8 mouse cellular contexts compared by ENCODE assay signal in genomic region chr8:117157769-117158091, GRCm38 (mm10). TPM values are rescaled to one million over a fixed set of nuclear protein-coding genes. Genes with fewer than 3 reads are reported as not detected.
DNase-seq lines count a peak whose midpoint lies in the region; ATAC-seq and TF ChIP-seq lines count a peak whose summit lies in the region.

No protein-coding gene starts in this region.

- no peaks in the 10 kb centered on the region for H3K36me3 ChIP-seq in E14TG2a.4 (ENCODE audit: insufficient read depth, low read length)
- H3K36me3 ChIP-seq in forebrain, embryonic 12.5 days (replicated peaks): no peaks in the 10 kb centered on the region
- H3K36me3 ChIP-seq in liver, postnatal 0 days (replicated peaks; ENCODE audit: insufficient read depth, low read length): no peaks in the 10 kb centered on the region
- no peaks in the 10 kb centered on the region for H3K36me3 ChIP-seq in neural tube, embryonic 14.5 days (ENCODE audit: control insufficient read depth, insufficient read depth, low read length)

- H3K27me3 ChIP-seq in E14TG2a.4 (ENCODE audit: insufficient read depth, low read length): peaks cover 49% of the 10 kb centered on the region
- H3K27me3 ChIP-seq in forebrain, embryonic 12.5 days: no peaks in the 10 kb centered on the region
- no peaks in the 10 kb centered on the region for H3K27me3 ChIP-seq in liver, postnatal 0 days (ENCODE audit: insufficient read depth, low read length)
- H3K27me3 ChIP-seq in neural tube, embryonic 14.5 days (ENCODE audit: control insufficient read depth, insufficient read depth, low read length): no peaks in the 10 kb centered on the region

- no peak for TF ChIP-seq EP300 in liver, postnatal 0 days (IDR thresholded peaks at IDR 0.05; ENCODE audit: low read depth)

- WGBS in forebrain, embryonic 12.5 days: under 1% methylated on average over 44 of the region's 45 CpGs
- 1% methylated on average over 45 of the region's 45 CpGs for WGBS in large intestine, adult 2 months
- WGBS in liver, postnatal 0 days (ENCODE audit: insufficient replicate concordance): 0% methylated on average over 26 of the region's 45 CpGs
- WGBS in neural tube, embryonic 14.5 days: 0% methylated on average over 36 of the region's 45 CpGs

- peak overlapping the region; percentile 94 for H3K4me2 ChIP-seq in forebrain, embryonic 12.5 days
- H3K4me2 ChIP-seq in liver, postnatal 0 days (ENCODE audit: low read depth, low read length): peak overlapping the region; percentile 95
- H3K4me2 ChIP-seq in neural tube, embryonic 14.5 days (ENCODE audit: low read depth, low read length): peak overlapping the region; percentile 86

- peak; percentile 93 for DNase-seq in c-Kit-positive CD71-positive TER-119-positive erythroid progenitor cells, embryonic 14.5 days (ENCODE audit: low spot score)
- peak; percentile 97 for DNase-seq in heart, postnatal 10 days
- DNase-seq in large intestine, adult 2 months (ENCODE audit: low read depth, low spot score): peak; percentile 71
- peak; percentile 97 for DNase-seq in liver, postnatal 0 days
- DNase-seq in testis, postnatal 10 days (ENCODE audit: low spot score): peak; percentile 98

- peak overlapping the region; percentile 95 for H3K4me3 ChIP-seq in E14TG2a.4 (replicated peaks; ENCODE audit: low read length)
- H3K4me3 ChIP-seq in forebrain, embryonic 12.5 days (replicated peaks): peak overlapping the region; percentile 81
- peak overlapping the region; percentile 95 for H3K4me3 ChIP-seq in liver, postnatal 0 days (ENCODE audit: low read depth, low read length)
- peak overlapping the region; percentile 91 for H3K4me3 ChIP-seq in neural tube, embryonic 14.5 days (ENCODE audit: low read depth, low read length)

- H3K9me3 ChIP-seq in E14TG2a.4 (ENCODE audit: low read length): no peaks in the 10 kb centered on the region
- H3K9me3 ChIP-seq in forebrain, embryonic 12.5 days: no peaks in the 10 kb centered on the region
- no peaks in the 10 kb centered on the region for H3K9me3 ChIP-seq in liver, postnatal 0 days (ENCODE audit: low read length)
- H3K9me3 ChIP-seq in neural tube, embryonic 14.5 days (ENCODE audit: control insufficient read depth, low read length): no peaks in the 10 kb centered on the region

- peak overlapping the region; percentile 88 for H3K9ac ChIP-seq in forebrain, embryonic 12.5 days
- peak overlapping the region; percentile 78 for H3K9ac ChIP-seq in liver, postnatal 0 days (replicated peaks)
- peak overlapping the region; percentile 88 for H3K9ac ChIP-seq in neural tube, embryonic 14.5 days (replicated peaks; ENCODE audit: low read depth, low read length)

- peak; percentile 98 for ATAC-seq in forebrain, embryonic 12.5 days (ENCODE audit: low FRiP score)
- ATAC-seq in liver, postnatal 0 days: peak; percentile 95
- ATAC-seq in neural tube, embryonic 14.5 days (ENCODE audit: low read depth): peak; percentile 96

- TF ChIP-seq CTCF in E14TG2a.4 (conservative IDR thresholded peaks at IDR 0.05; ENCODE audit: low read length): no peak
- TF ChIP-seq CTCF in liver, postnatal 0 days (IDR thresholded peaks at IDR 0.05; ENCODE audit: low read depth): no peak

- peak overlapping the region; percentile 70 for H3K27ac ChIP-seq in forebrain, embryonic 12.5 days
- peak overlapping the region; percentile 91 for H3K27ac ChIP-seq in liver, postnatal 0 days (ENCODE audit: low read depth)
- peak overlapping the region; percentile 75 for H3K27ac ChIP-seq in neural tube, embryonic 14.5 days (ENCODE audit: low read depth, low read length)

- intact Hi-C loops in heart, postnatal 10 days (cut with DNase I): no loop called here

- peaks cover 28% of the 10 kb centered on the region for H3K4me1 ChIP-seq in E14TG2a.4 (replicated peaks; ENCODE audit: low read depth, low read length)
- peaks cover 34% of the 10 kb centered on the region for H3K4me1 ChIP-seq in forebrain, embryonic 12.5 days
- H3K4me1 ChIP-seq in liver, postnatal 0 days (ENCODE audit: insufficient read depth): peaks cover 16% of the 10 kb centered on the region
- peaks cover 20% of the 10 kb centered on the region for H3K4me1 ChIP-seq in neural tube, embryonic 14.5 days (ENCODE audit: control insufficient read depth, insufficient read depth, low read length)

RNA-seq across cellular contexts. Expression of gene Gan, which starts 0.2 kb away (rescaled TPM):
- polyA plus RNA-seq in forebrain, embryonic 12.5 days (2016; fragmentation: Nextera tagmentation; extraction: Ambion mirVana): 2.9 and 3.4 TPM in 2 replicates
- 1 to 10 TPM; 6.4 to 7.3 TPM for total RNA-seq in heart, postnatal 10 days (2021)
- polyA plus RNA-seq in large intestine, adult 2 months (2012; rRNA removed): 4.1 and 6.9 TPM in 2 replicates
- polyA plus RNA-seq in liver, postnatal 0 days (2015; fragmentation: Nextera tagmentation; extraction: Ambion mirVana): 0.60 and 0.62 TPM in 2 replicates
- 3.5 and 4.1 TPM in 2 replicates for polyA plus RNA-seq in neural tube, embryonic 14.5 days (2014; fragmentation: Nextera tagmentation; extraction: Ambion mirVana)

Comparison
In these comparisons a context has a peak if more than half of its experiments do, and no peak if none do; other contexts are left out.
1. Peak in every context shown above with its lines: DNase-seq, ATAC-seq, H3K4me3 ChIP-seq and H3K27ac ChIP-seq.